Mouse (Mus musculus): ENCODE measurements at regions not wholly inside any gene's neighbourhood (a gene's known extent, or its start where the extent isn't known, plus 50 kb on each side); places are given as distances from the start of the nearest gene placed in this dataset.

DNA sequence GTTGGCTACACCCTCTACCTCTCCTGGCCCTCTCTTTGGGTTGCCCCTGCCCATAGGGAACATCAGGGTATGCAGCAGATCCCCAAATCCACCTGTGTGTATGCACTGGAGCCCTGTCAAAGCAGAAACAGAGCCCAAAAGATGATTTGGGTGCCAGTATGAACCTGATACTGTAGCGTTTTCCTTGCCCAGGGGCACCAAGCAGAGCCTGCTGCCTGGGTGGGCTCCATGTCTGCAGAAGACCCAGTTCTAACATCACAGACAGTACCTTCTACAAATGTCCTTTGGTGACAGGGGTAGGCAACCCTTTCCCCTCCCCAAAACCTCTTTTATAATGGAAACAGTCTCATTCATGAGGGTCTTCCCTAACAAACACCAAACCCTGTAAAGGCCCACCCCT, 472.5 kb downstream of the Rps24 start:
- Histone ChIP-seq H3K36me3 (ENCODE audit: control insufficient read depth in 1 of 2, insufficient read depth in 2 of 2, low read length in 2 of 2) (no peaks in the 10 kb centered on the region), H3K79me2 (ENCODE audit: control insufficient read depth, insufficient read depth, low read length, poor library complexity) (no peaks in the 10 kb centered on the region), H3K27ac (ENCODE audit: control insufficient read depth, low read depth, low read length) (no peak overlapping the region), H3K4me3 (ENCODE audit: control insufficient read depth in 1 of 2, insufficient read depth in 1 of 2, low read depth in 2 of 2, low read length in 2 of 2) (no peak overlapping the region), H3K9me3 (replicated peaks; ENCODE audit: insufficient read depth, low read length) (no peaks in the 10 kb centered on the region), H3K4me1 (ENCODE audit: control insufficient read depth in 1 of 2, insufficient read depth in 2 of 2, low read length in 2 of 2) (no peaks in the 10 kb centered on the region), H3K27me3 (ENCODE audit: control insufficient read depth in 1 of 2, insufficient read depth in 2 of 2, low read length in 2 of 2) (no peaks in the 10 kb centered on the region), H3K9ac (ENCODE audit: control insufficient read depth, low read depth, low read length, poor library complexity, severe bottlenecking) (no peak overlapping the region)
- DNase-seq (ENCODE audit: low read depth, low spot score): no peak
- TF ChIP-seq USF2 (IDR thresholded peaks at IDR 0.05; ENCODE audit: borderline replicate concordance in 1 of 2, insufficient read depth in 1 of 2, low read depth in 1 of 2, low read length in 2 of 2): no peak
- TF ChIP-seq MAFK (IDR thresholded peaks at IDR 0.05; ENCODE audit: borderline replicate concordance, low read depth, low read length): no peak
- no peak for TF ChIP-seq MAZ (IDR thresholded peaks at IDR 0.05; ENCODE audit: low read depth, low read length)
- TF ChIP-seq GABPA (IDR thresholded peaks at IDR 0.05; ENCODE audit: low read depth, low read length): no peak
- no peak for TF ChIP-seq CTCF (IDR thresholded peaks at IDR 0.05 in 2 of 3, conservative IDR thresholded peaks at IDR 0.05 in 1 of 3; ENCODE audit: control insufficient read depth in 1 of 3, insufficient read depth in 1 of 3, low read depth in 2 of 3, low read length in 3 of 3, poor library complexity in 1 of 3, severe bottlenecking in 1 of 3)
- no peak for TF ChIP-seq EP300 (IDR thresholded peaks at IDR 0.05; ENCODE audit: low read depth in 1 of 2, low read length in 2 of 2)
- no peak for TF ChIP-seq POLR2AphosphoS2 (IDR thresholded peaks at IDR 0.05; ENCODE audit: low read length)
- no peak for TF ChIP-seq BHLHE40 (IDR thresholded peaks at IDR 0.05; ENCODE audit: borderline replicate concordance, low read depth, low read length)
- TF ChIP-seq MEF2A (IDR thresholded peaks at IDR 0.05; ENCODE audit: extremely low read depth, insufficient replicate concordance, low read depth, low read length, poor library complexity, severe bottlenecking): no peak
- no peak for TF ChIP-seq MAX (IDR thresholded peaks at IDR 0.05; ENCODE audit: low read length)
- TF ChIP-seq CHD1 (IDR thresholded peaks at IDR 0.05; ENCODE audit: low read depth, low read length): no peak
- no peak for TF ChIP-seq ELF1 (IDR thresholded peaks at IDR 0.05; ENCODE audit: low read depth, low read length)
- no peak for TF ChIP-seq E2F4 (IDR thresholded peaks at IDR 0.05; ENCODE audit: borderline replicate concordance, low read depth, low read length)
- TF ChIP-seq JUND (IDR thresholded peaks at IDR 0.05; ENCODE audit: low read depth, low read length): no peak
- no peak for TF ChIP-seq MYB (IDR thresholded peaks at IDR 0.05; ENCODE audit: low read depth, low read length)
- no peak for TF ChIP-seq RCOR1 (IDR thresholded peaks at IDR 0.05; ENCODE audit: low read depth, low read length)
- no peak for TF ChIP-seq ZMIZ1 (IDR thresholded peaks at IDR 0.05; ENCODE audit: low read depth, low read length)
- no peak for TF ChIP-seq ZNF384 (IDR thresholded peaks at IDR 0.05; ENCODE audit: low read depth, low read length)

DNA sequence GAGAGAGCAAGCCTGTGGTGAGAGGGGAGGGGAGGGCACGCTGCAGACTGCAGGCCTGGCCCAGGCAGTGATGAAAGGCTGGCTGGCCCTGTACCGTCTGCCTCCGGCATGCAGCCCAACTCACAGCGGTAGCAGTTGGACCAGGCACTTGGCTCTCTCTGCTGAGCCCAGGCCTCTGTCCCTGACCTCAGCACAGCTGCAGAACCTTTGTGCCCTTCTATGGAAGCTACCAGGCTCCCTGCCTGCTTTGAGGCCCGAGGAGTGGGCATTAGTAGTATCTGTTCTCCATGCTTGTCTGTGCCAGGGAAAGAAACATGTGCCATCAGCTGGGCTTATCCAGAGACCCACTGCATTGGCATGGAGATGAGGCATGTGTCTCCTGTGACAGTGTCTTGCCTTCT, 473.2 kb downstream of the Rps24 start:
- Histone ChIP-seq H3K79me2 (ENCODE audit: control insufficient read depth, insufficient read depth, low read length, poor library complexity) (no peaks in the 10 kb centered on the region), H3K27me3 (ENCODE audit: control insufficient read depth in 1 of 2, insufficient read depth in 2 of 2, low read length in 2 of 2) (no peaks in the 10 kb centered on the region), H3K4me1 (ENCODE audit: control insufficient read depth in 1 of 2, insufficient read depth in 2 of 2, low read length in 2 of 2) (no peaks in the 10 kb centered on the region), H3K27ac (ENCODE audit: control insufficient read depth, low read depth, low read length) (no peak overlapping the region), H3K36me3 (ENCODE audit: control insufficient read depth in 1 of 2, insufficient read depth in 2 of 2, low read length in 2 of 2) (no peaks in the 10 kb centered on the region), H3K4me3 (ENCODE audit: control insufficient read depth in 1 of 2, insufficient read depth in 1 of 2, low read depth in 2 of 2, low read length in 2 of 2) (no peak overlapping the region), H3K9ac (ENCODE audit: control insufficient read depth, low read depth, low read length, poor library complexity, severe bottlenecking) (no peak overlapping the region), H3K9me3 (replicated peaks; ENCODE audit: insufficient read depth, low read length) (no peaks in the 10 kb centered on the region)
- TF ChIP-seq RAD21 (IDR thresholded peaks at IDR 0.05; ENCODE audit: low read depth, low read length) (no peak), E2F4 (IDR thresholded peaks at IDR 0.05; ENCODE audit: borderline replicate concordance, low read depth, low read length) (no peak), UBTF (IDR thresholded peaks at IDR 0.05; ENCODE audit: borderline replicate concordance, insufficient read depth, low read depth, low read length) (no peak), TCF12 (IDR thresholded peaks at IDR 0.05; ENCODE audit: low read depth, low read length) (no peak), MAZ (IDR thresholded peaks at IDR 0.05; ENCODE audit: low read depth, low read length) (no peak), MXI1 (IDR thresholded peaks at IDR 0.05; ENCODE audit: low read depth, low read length) (no peak), ZNF384 (IDR thresholded peaks at IDR 0.05; ENCODE audit: low read depth, low read length) (no peak), CTCF (IDR thresholded peaks at IDR 0.05 in 2 of 3, conservative IDR thresholded peaks at IDR 0.05 in 1 of 3; ENCODE audit: control insufficient read depth in 1 of 3, insufficient read depth in 1 of 3, low read depth in 2 of 3, low read length in 3 of 3, poor library complexity in 1 of 3, severe bottlenecking in 1 of 3) (no peak), JUND (IDR thresholded peaks at IDR 0.05; ENCODE audit: low read depth, low read length) (no peak), USF2 (IDR thresholded peaks at IDR 0.05; ENCODE audit: borderline replicate concordance in 1 of 2, insufficient read depth in 1 of 2, low read depth in 1 of 2, low read length in 2 of 2) (no peak), TBP (IDR thresholded peaks at IDR 0.05; ENCODE audit: low read depth, low read length) (no peak), POLR2AphosphoS5 (IDR thresholded peaks at IDR 0.05; ENCODE audit: borderline replicate concordance, low read depth, low read length) (no peak)
- no peak for DNase-seq (ENCODE audit: low read depth, low spot score)
